Mouse (Mus musculus) right cerebral cortex, postnatal 4 days (tissue): Measurements from ENCODE around the gene Cntfr.

Experiments used
- DNase-seq: peaks from one replicate; pipeline ENCODE4 v3.0.0-alpha.2; 2022

Gene Cntfr

GRCm38 (mm10) chr4:41696930-41697841 lies at the start of gene Cntfr:
Gene Cntfr (minus strand): TSS chr4:41697089.
- peak; percentile 89 for DNase-seq

- DNase-seq, result no peak
Observed at GRCm38 (mm10) chr4:41745021-41745420, 48.1 kb upstream of the Cntfr start.

GRCm38 (mm10) chr4:41744131-41744530 lies 47.2 kb upstream of the Cntfr start:
- DNase-seq, result no peak

- DNase-seq, result peak; percentile 82
Observed at GRCm38 (mm10) chr4:41741158-41741560, 44.3 kb upstream of the Cntfr start.

- DNase-seq, result peak; percentile 74
Observed at GRCm38 (mm10) chr4:41740380-41741157, 43.7 kb upstream of the Cntfr start.

- DNase-seq, result no peak
Observed at GRCm38 (mm10) chr4:41739260-41739659, 42.4 kb upstream of the Cntfr start.

- DNase-seq, result no peak
Observed at GRCm38 (mm10) chr4:41738256-41738603, 41.3 kb upstream of the Cntfr start.

- peak; percentile 71 for DNase-seq
Observed at GRCm38 (mm10) chr4:41737602-41738255, 40.8 kb upstream of the Cntfr start.

- no peak for DNase-seq
Observed at GRCm38 (mm10) chr4:41731052-41731765, 34.3 kb upstream of the Cntfr start, which contains the start of gene Arid3c. Gene Arid3c (minus strand): TSS chr4:41731142.

- DNase-seq, result no peak
Observed at GRCm38 (mm10) chr4:41726826-41727621, 30.1 kb upstream of the Cntfr start.

- peak; percentile 74 for DNase-seq
Observed at GRCm38 (mm10) chr4:41722918-41723351, 26.0 kb upstream of the Cntfr start, which contains the start of gene Dctn3. Gene Dctn3 (minus strand): TSS chr4:41723170.

GRCm38 (mm10) chr4:41716834-41717233 lies 19.9 kb upstream of the Cntfr start:
- no peak for DNase-seq

- DNase-seq, result peak; percentile 45
Observed at GRCm38 (mm10) chr4:41715596-41715995, 18.7 kb upstream of the Cntfr start.

GRCm38 (mm10) chr4:41715082-41715481 lies 18.2 kb upstream of the Cntfr start:
- no peak for DNase-seq

GRCm38 (mm10) chr4:41714276-41714675 lies 17.4 kb upstream of the Cntfr start:
- DNase-seq, result peak; percentile 66

- peak; percentile 86 for DNase-seq
Observed at GRCm38 (mm10) chr4:41713197-41714067, 16.5 kb upstream of the Cntfr start, which contains the start of gene Rpp25l. Gene Rpp25l (minus strand): TSS chr4:41713534.

- no peak for DNase-seq
Observed at GRCm38 (mm10) chr4:41712421-41713196, 15.7 kb upstream of the Cntfr start.

GRCm38 (mm10) chr4:41711705-41712375 lies 15.0 kb upstream of the Cntfr start:
- DNase-seq, result no peak

GRCm38 (mm10) chr4:41710229-41710628 lies 13.3 kb upstream of the Cntfr start:
- DNase-seq, result no peak
